Mouse (Mus musculus): ENCODE data around the gene Fam32a. TPM values are rescaled to one million over a fixed set of nuclear protein-coding genes. Genes with fewer than 3 reads are reported as not detected.
A peak's percentile ranks its signal among the peaks of the same experiment; 100 is the strongest.

The Fam32a gene
- 87.4 and 92.9 TPM in 2 replicates for polyA plus RNA-seq (2014; fragmentation: Nextera tagmentation; extraction: Ambion mirVana)

DNA sequence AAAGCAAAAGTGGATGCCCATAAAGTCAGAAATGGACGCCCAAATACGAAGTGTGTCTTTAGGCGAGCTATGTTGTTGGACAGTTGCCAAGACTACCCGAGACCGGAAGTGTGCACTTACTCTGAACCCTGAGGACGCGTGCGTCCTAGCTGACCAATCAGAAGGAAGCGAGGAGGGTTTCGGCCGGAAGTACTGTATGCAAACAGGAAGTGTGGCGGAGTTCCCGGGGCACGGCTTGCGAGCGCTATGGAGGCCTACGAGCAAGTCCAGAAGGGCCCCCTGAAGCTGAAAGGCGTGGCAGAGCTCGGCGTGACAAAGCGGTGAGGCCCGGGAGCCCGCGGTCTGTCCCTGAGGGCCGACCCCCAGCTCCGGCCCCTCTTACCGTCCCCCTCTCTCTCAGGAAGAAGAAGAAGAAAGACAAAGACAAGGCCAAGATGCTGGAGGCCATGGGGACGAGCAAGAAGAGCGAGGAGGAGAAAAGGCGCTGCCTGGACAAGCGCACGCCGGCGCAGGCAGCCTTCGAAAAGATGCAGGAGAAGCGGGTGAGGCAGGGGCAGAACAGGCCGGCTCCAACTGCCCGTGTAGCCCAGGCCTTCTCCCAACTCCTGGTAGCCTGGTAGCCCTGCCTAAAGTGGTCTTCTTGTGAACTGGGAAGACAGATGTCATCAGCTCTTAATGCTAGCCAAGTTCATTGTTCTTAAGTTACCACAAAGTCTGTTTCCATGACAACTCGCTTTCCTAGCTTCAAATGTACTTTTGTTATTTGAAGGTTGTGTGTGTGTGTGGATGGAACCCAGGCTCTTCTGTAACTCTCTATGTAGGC is at the start of gene Fam32a:
Gene Fam32a, plus strand, starts transcription at position 190 of the 823 bp plus-strand sequence.
- H3K9ac ChIP-seq (ENCODE audit: low read length): peak within 1 kb of the TSS; percentile 76
- peak; percentile 98 for ATAC-seq
- peaks cover 30% of the 10 kb centered on the region for H3K36me3 ChIP-seq (ENCODE audit: control insufficient read depth, insufficient read depth, low read length)
- peak within 1 kb of the TSS; percentile 67 for H3K4me3 ChIP-seq (ENCODE audit: low read depth, low read length)
- peak within 1 kb of the TSS; percentile 62; the same call in 1 of the 2 replicates for H3K27ac ChIP-seq (ENCODE audit: low read depth, low read length)
- H3K4me2 ChIP-seq (ENCODE audit: low read length): peak within 1 kb of the TSS; percentile 91
- H3K4me1 ChIP-seq (ENCODE audit: control insufficient read depth, insufficient read depth, low read length): peaks cover 9% of the 10 kb centered on the region; the same call in 1 of the 2 replicates
- H3K27me3 ChIP-seq (replicated peaks; ENCODE audit: control insufficient read depth, insufficient read depth, low read length): no peaks in the 10 kb centered on the region
- peak; percentile 98 for DNase-seq (ENCODE audit: low spot score)
- no peaks in the 10 kb centered on the region for H3K9me3 ChIP-seq (replicated peaks; ENCODE audit: control insufficient read depth, low read length)
- WGBS: 11% methylated on average over 39 of the region's 39 CpGs

DNA sequence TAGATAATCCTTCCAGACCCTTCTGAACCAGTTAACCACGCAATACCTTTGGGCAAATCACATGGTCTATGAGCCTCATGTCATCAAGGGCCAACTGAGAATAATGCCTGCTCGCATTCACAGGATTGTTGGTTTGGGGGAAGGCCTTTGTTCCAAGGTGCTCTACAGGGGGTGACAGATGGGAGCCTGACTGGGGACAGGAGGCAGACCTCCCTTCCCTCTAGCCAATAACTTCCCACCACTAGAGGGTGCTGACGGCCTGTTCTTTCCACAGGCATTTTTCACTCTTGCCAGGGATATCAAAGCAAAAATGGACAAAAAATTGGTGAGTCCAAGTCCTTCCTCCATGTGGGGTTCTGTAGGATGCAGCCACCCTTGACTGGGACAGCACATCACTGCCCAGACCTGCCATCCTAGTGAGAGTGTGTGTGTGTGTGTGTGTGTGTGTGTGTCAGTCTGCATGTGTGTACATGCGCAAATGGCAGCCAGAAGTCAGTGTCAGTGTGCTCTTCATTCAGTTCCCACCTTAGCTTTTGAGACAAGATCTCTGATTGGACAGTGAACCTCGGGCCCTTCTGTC is 42.1 kb upstream of the Fam32a start:
- DNase-seq (ENCODE audit: low spot score) (peak; percentile 80), ATAC-seq (peak; percentile 70)
- no peak overlapping the region for H3K9ac ChIP-seq (ENCODE audit: low read length)
- no peaks in the 10 kb centered on the region for H3K27me3 ChIP-seq (replicated peaks; ENCODE audit: control insufficient read depth, insufficient read depth, low read length)
- no peaks in the 10 kb centered on the region for H3K4me1 ChIP-seq (ENCODE audit: control insufficient read depth, insufficient read depth, low read length)
- no peak overlapping the region for H3K4me2 ChIP-seq (ENCODE audit: low read length)
- H3K27ac ChIP-seq (ENCODE audit: low read depth, low read length): no peak overlapping the region
- no peak overlapping the region for H3K4me3 ChIP-seq (ENCODE audit: low read depth, low read length)
- WGBS: 60% methylated on average over 5 of the region's 5 CpGs
- no peaks in the 10 kb centered on the region for H3K9me3 ChIP-seq (replicated peaks; ENCODE audit: control insufficient read depth, low read length)
- peaks cover 95% of the 10 kb centered on the region for H3K36me3 ChIP-seq (ENCODE audit: control insufficient read depth, insufficient read depth, low read length)

DNA sequence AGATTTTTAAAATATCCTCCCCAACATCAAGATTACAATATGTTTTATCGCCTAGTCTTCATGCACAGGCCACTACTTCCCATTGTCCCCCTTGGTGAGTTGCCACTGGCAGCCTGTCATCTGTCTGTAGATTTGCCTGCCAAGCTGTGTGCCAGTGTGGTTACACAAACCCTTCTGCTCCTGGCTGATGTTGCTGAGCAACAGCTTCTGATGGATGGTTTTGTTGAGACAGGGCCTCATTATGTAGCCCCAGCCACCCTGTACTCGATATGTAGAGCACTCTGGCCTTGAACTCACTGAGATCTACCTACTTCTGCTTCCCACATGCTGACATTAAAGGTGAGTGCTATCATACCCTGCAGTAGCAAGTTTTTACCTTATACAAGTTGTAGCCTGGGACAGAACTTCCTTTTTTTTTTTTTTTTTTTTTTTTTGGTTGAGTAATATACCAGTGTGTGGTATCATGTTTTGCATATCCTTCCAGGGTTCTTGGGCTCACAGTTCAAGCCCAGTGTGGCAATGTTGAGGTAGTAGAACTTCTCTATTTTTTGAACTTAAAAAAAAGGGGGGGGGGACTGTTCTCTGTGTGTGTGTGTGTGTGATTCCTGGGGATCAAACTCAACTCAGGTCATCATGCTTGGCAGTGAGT is 35.9 kb upstream of the Fam32a start:
- H3K9ac ChIP-seq (ENCODE audit: low read length): no peak overlapping the region
- peak; percentile 56 for DNase-seq (ENCODE audit: low spot score)
- H3K4me1 ChIP-seq (ENCODE audit: control insufficient read depth, insufficient read depth, low read length): no peaks in the 10 kb centered on the region
- H3K9me3 ChIP-seq (replicated peaks; ENCODE audit: control insufficient read depth, low read length): no peaks in the 10 kb centered on the region
- H3K4me2 ChIP-seq (ENCODE audit: low read length): no peak overlapping the region
- peak; percentile 60; the same call in 1 of the 2 replicates for ATAC-seq
- 65% methylated on average over 2 of the region's 2 CpGs for WGBS
- H3K27me3 ChIP-seq (replicated peaks; ENCODE audit: control insufficient read depth, insufficient read depth, low read length): no peaks in the 10 kb centered on the region
- H3K36me3 ChIP-seq (ENCODE audit: control insufficient read depth, insufficient read depth, low read length): peaks cover 32% of the 10 kb centered on the region
- no peak overlapping the region for H3K4me3 ChIP-seq (ENCODE audit: low read depth, low read length)
- no peak overlapping the region for H3K27ac ChIP-seq (ENCODE audit: low read depth, low read length)

DNA sequence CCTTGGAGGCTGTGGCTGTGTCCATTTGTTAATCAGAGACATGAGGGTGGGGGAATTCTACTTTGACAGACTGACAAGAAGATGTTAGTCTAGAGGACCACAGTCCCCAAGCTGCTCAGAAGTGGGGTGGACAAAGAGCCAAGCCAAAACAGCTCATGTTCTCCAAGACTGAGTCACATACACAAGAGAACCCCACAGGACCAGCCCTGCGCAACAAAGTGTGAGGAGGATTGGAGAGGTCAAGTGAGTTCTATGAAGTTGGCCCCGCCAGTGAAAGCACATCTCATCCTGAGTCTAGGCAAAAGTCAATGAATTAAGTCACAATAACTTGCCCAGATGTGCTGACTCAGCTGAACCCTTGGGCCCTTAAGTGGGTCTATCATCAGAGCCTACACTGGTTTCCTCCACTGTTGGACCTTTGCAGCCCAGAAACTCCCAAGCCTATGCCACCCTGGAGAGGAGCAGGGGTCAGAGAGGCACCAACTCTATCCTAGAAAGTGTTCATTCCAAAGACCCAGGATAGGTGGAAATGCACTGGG is 31.7 kb upstream of the Fam32a start:
- WGBS: 89% methylated on average over 2 of the region's 2 CpGs

DNA sequence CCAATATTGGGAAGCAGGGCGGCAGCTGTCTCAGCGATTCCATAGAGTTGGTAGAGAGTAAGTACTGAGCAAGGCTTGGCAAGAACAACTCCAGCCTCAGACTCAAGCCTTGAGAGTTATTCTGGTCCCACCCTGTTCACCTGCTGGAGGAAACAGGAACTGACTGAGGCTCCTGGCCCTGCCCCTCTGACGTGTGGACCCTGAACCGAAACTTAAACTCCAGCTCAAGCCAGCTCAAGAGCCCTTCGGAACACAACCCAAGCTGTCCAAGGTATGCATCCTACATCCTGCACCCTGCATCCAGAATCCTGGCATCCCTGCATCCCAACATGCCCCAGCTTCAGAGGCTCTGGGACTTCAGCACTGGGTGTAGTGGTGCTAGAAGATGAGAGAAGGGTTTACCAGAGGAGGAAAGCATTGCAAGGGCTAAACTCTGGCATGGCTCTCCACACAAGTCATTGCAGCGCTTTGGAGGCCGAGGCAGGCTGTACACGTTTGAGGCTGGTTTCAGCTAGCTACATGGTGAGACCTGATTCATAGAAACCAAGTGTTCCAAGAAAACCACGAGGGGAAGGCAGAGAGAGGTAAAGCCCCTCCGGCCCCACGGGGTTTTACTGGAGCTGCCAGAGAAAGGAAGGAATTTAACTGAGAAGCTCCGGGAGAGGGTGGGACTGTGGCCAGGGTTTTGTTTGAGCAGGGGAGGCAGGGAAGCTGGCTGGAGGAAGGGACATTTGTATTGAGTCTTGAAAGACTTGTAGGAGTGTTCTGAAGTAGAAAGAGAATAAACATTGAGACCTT is 29.9 kb upstream of the Fam32a start, which contains the start of gene Hsh2d:
Gene Hsh2d, plus strand, starts transcription at position 222 of the 798 bp plus-strand sequence.
- Histone ChIP-seq H3K36me3 (ENCODE audit: control insufficient read depth, insufficient read depth, low read length) (no peaks in the 10 kb centered on the region), H3K9me3 (replicated peaks; ENCODE audit: control insufficient read depth, low read length) (no peaks in the 10 kb centered on the region), H3K27ac (ENCODE audit: low read depth, low read length) (no peak within 1 kb of the TSS), H3K4me2 (ENCODE audit: low read length) (no peak within 1 kb of the TSS), H3K4me1 (ENCODE audit: control insufficient read depth, insufficient read depth, low read length) (no peaks in the 10 kb centered on the region), H3K9ac (ENCODE audit: low read length) (no peak within 1 kb of the TSS), H3K27me3 (replicated peaks; ENCODE audit: control insufficient read depth, insufficient read depth, low read length) (no peaks in the 10 kb centered on the region), H3K4me3 (ENCODE audit: low read depth, low read length) (no peak within 1 kb of the TSS)
- no peak for ATAC-seq
- WGBS: 73% methylated on average over 12 of the region's 12 CpGs
- DNase-seq (ENCODE audit: low spot score): no peak

More for the DNA sequence above, 31.7 kb upstream of the Fam32a start:
- Histone ChIP-seq H3K9me3 (replicated peaks; ENCODE audit: control insufficient read depth, low read length) (no peaks in the 10 kb centered on the region), H3K27me3 (replicated peaks; ENCODE audit: control insufficient read depth, insufficient read depth, low read length) (no peaks in the 10 kb centered on the region), H3K4me3 (ENCODE audit: low read depth, low read length) (no peak overlapping the region), H3K9ac (ENCODE audit: low read length) (no peak overlapping the region), H3K36me3 (ENCODE audit: control insufficient read depth, insufficient read depth, low read length) (no peaks in the 10 kb centered on the region), H3K27ac (ENCODE audit: low read depth, low read length) (no peak overlapping the region), H3K4me1 (ENCODE audit: control insufficient read depth, insufficient read depth, low read length) (no peaks in the 10 kb centered on the region), H3K4me2 (ENCODE audit: low read length) (no peak overlapping the region)
- DNase-seq (ENCODE audit: low spot score): no peak
- no peak for ATAC-seq

DNA sequence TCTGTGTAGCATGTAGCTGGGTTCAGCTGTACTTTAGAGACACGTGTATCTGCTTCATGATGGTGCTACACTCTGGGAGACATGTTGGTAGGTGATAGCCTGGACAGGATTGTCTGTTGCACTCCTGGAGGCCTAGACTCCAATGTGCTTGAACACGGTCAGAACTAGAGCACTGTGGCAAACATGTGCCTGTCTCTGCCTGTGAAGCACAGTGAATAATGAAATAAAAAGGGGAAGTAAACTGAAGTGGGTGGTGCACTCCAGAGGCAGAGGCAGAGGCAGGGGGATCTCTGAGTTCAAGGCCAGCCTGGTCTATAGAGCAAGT is 29.4 kb upstream of the Fam32a start:
- H3K9ac ChIP-seq (ENCODE audit: low read length): no peak overlapping the region
- no peak overlapping the region for H3K4me2 ChIP-seq (ENCODE audit: low read length)
- H3K4me1 ChIP-seq (ENCODE audit: control insufficient read depth, insufficient read depth, low read length): no peaks in the 10 kb centered on the region
- no peaks in the 10 kb centered on the region for H3K27me3 ChIP-seq (replicated peaks; ENCODE audit: control insufficient read depth, insufficient read depth, low read length)
- no peak overlapping the region for H3K27ac ChIP-seq (ENCODE audit: low read depth, low read length)
- no peaks in the 10 kb centered on the region for H3K9me3 ChIP-seq (replicated peaks; ENCODE audit: control insufficient read depth, low read length)
- WGBS: 83% methylated on average over 2 of the region's 2 CpGs
- no peak overlapping the region for H3K4me3 ChIP-seq (ENCODE audit: low read depth, low read length)
- ATAC-seq (no peak), DNase-seq (ENCODE audit: low spot score) (no peak)
- no peaks in the 10 kb centered on the region for H3K36me3 ChIP-seq (ENCODE audit: control insufficient read depth, insufficient read depth, low read length)

DNA sequence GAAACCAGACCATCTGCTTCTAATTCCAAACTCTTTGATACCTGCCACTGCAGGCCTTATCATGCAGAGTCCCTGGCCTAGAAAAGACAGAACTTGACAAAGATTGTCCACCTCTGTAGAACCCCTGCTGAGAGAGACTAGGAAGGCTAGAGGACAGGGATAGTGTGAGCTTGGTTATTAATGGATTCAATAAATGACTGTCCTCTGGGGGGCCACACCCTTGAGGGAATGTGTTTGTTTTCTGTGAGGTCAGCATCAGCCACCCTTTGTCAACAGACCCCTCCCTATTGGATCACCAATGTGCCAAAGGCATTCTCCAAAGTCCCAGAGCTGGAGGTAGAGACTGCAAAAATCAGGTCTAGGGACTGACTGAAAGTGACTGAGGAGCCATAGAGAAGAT is 27.5 kb upstream of the Fam32a start:
- H3K9ac ChIP-seq (ENCODE audit: low read length): no peak overlapping the region
- ATAC-seq (no peak), DNase-seq (ENCODE audit: low spot score) (no peak)
- no peaks in the 10 kb centered on the region for H3K36me3 ChIP-seq (ENCODE audit: control insufficient read depth, insufficient read depth, low read length)
- no peaks in the 10 kb centered on the region for H3K9me3 ChIP-seq (replicated peaks; ENCODE audit: control insufficient read depth, low read length)
- no peak overlapping the region for H3K4me2 ChIP-seq (ENCODE audit: low read length)
- H3K27me3 ChIP-seq (replicated peaks; ENCODE audit: control insufficient read depth, insufficient read depth, low read length): no peaks in the 10 kb centered on the region
- H3K27ac ChIP-seq (ENCODE audit: low read depth, low read length): no peak overlapping the region
- no peak overlapping the region for H3K4me3 ChIP-seq (ENCODE audit: low read depth, low read length)
- H3K4me1 ChIP-seq (ENCODE audit: control insufficient read depth, insufficient read depth, low read length): no peaks in the 10 kb centered on the region

DNA sequence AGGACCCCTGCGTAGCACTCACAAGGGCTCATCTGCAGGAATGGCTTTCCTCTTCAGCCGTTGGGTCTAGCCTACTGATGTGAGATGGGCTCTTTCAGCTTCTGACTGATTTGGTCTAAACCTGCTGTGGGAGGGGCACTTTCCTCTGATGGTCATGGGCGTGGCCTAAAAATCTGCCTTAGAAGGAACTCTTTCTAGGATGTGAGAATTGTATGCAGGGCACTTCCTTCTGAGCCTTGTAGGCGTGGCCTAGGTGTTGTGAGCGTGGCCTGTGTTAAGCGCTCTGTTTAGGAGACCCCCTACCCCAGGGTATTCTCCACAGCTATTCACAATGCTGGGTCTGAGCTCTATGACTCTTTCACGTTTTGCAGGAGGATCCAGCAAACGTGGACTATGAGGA is 21.5 kb upstream of the Fam32a start:
- Histone ChIP-seq H3K36me3 (ENCODE audit: control insufficient read depth, insufficient read depth, low read length) (no peaks in the 10 kb centered on the region), H3K4me3 (ENCODE audit: low read depth, low read length) (no peak overlapping the region), H3K4me2 (ENCODE audit: low read length) (no peak overlapping the region), H3K27me3 (replicated peaks; ENCODE audit: control insufficient read depth, insufficient read depth, low read length) (no peaks in the 10 kb centered on the region), H3K9me3 (replicated peaks; ENCODE audit: control insufficient read depth, low read length) (peaks cover 7% of the 10 kb centered on the region; the same call in 1 of the 2 replicates), H3K4me1 (ENCODE audit: control insufficient read depth, insufficient read depth, low read length) (no peaks in the 10 kb centered on the region), H3K27ac (ENCODE audit: low read depth, low read length) (no peak overlapping the region), H3K9ac (ENCODE audit: low read length) (no peak overlapping the region)
- DNase-seq (ENCODE audit: low spot score) (no peak), ATAC-seq (no peak)
- WGBS: 69% methylated on average over 8 of the region's 8 CpGs

Measured in forebrain, embryonic 14.5 days (tissue).